Mouse (Mus musculus) small intestine, adult 2 months (tissue): ENCODE data around the gene Prom2.

Source experiments
- CTCF ChIP-seq: fragments of 200-500 bp; IDR thresholded peaks from 2 replicates; pipeline ENCODE4 v1.5.1; 2012; ENCODE audit warnings: low read depth, mild to moderate bottlenecking, control low read depth, inconsistent platforms, low read length, moderate library complexity, mixed read lengths; ENCODE audit not compliant: insufficient replicate concordance, insufficient read length; ENCODE audit errors: extremely low read depth
- POLR2A ChIP-seq: fragments of 200-500 bp; IDR thresholded peaks from 2 replicates; pipeline ENCODE4 v1.6.1; 2012; ENCODE audit warnings: low read depth, mild to moderate bottlenecking, control low read depth, inconsistent platforms, low read length, moderate library complexity

DNA sequence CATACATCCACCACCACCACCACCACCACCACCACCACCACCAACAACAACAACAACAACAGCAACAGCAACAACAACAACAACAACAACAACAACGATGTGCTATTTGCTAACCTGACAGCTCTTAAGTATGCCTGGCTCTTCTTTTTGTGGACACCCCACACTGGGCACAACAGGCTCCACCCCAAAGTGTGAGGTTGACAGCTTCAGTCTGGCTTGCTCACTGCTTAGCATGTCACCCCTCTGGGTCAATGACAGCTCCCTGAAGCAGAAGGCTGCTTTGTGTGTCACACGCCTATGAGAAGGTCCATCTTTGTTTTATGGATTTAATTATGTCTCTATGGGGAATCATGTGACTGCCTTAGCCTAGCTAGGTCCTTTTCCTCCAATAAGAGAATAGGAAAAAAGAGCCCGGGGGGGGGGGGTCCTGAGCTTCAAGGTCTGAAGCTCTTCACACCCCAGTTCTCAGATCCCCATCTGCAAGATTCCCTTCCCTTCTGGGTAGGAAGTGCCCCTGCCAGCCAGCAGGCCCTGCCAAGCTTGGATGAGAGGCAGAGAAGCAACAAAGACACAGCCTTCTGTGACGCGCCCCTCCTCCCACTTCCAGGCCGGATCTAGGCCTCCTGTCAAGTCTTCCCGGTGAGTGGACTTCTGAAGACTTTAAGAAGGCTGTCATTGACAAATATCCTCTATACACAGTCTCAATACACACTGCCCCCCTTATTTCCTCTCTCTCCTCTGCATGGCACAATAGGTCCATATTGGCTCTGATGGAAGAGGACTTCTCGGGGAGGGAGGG is 37.3 kb downstream of the Prom2 start:
- no peak for TF ChIP-seq POLR2A
- no peak for TF ChIP-seq CTCF
